Mouse (Mus musculus): ENCODE results near the gene Fcgr4.
"Not testable (repeated sequence)": the region's sequence is repeated elsewhere in the genome, so short reads cannot be mapped to it uniquely, and the experiment has no call there.

The Fcgr4 gene

GRCm38 (mm10) chr1:171050774-171051173 lies 32.1 kb downstream of the Fcgr4 start:
- DNase-seq (ENCODE audit: low read depth, low spot score): no peak

- DNase-seq (ENCODE audit: low read depth, low spot score): no peak
Measured at GRCm38 (mm10) chr1:171053305-171053704, 34.6 kb downstream of the Fcgr4 start.

GRCm38 (mm10) chr1:171057253-171057652 lies 38.5 kb downstream of the Fcgr4 start:
- DNase-seq (ENCODE audit: low read depth, low spot score): no peak

DNA sequence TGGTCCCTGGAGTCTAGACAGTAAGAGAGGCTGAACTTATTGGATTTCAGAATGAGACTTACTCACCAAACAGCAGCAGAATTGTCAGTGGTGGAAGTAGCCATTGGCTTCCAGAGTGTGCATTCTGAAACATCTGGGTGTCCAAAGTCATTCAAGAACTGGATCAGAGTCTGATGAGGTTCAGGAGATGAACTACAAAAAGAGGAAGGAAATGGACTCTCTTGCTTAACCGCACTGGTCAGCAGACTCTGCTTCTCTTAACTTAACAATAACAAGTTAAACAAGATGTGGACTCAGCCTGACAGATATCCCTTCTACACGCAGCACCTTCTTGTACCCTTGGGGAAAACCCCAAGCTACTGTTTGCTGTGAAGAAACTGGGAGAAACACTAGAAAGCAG lies 40.5 kb downstream of the Fcgr4 start:
- no peak for DNase-seq (ENCODE audit: low read depth, low spot score)

DNA sequence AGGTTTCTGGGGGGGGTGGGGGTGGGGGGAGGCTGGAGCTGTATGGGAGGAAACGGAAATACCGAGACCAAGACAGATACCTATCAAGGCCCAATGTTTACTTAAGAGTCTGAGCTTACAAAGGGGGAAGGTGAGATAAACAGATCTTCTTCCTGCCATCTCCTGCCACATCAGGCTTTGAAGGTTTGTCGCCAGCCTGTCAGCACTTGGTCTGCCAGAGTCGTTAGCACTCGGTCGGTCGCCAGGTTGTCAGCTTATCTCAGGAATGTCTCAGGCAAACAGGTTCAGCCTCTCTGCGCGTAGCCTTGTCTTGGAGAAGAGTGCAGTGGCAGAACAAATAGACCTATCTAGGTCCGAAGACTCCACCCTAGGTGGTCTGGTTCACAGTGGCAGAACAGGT lies 41.7 kb downstream of the Fcgr4 start:
- DNase-seq (ENCODE audit: low read depth, low spot score): no peak

- no peak for DNase-seq (ENCODE audit: low read depth, low spot score)
Measured at GRCm38 (mm10) chr1:171061566-171061965, 42.8 kb downstream of the Fcgr4 start.

DNA sequence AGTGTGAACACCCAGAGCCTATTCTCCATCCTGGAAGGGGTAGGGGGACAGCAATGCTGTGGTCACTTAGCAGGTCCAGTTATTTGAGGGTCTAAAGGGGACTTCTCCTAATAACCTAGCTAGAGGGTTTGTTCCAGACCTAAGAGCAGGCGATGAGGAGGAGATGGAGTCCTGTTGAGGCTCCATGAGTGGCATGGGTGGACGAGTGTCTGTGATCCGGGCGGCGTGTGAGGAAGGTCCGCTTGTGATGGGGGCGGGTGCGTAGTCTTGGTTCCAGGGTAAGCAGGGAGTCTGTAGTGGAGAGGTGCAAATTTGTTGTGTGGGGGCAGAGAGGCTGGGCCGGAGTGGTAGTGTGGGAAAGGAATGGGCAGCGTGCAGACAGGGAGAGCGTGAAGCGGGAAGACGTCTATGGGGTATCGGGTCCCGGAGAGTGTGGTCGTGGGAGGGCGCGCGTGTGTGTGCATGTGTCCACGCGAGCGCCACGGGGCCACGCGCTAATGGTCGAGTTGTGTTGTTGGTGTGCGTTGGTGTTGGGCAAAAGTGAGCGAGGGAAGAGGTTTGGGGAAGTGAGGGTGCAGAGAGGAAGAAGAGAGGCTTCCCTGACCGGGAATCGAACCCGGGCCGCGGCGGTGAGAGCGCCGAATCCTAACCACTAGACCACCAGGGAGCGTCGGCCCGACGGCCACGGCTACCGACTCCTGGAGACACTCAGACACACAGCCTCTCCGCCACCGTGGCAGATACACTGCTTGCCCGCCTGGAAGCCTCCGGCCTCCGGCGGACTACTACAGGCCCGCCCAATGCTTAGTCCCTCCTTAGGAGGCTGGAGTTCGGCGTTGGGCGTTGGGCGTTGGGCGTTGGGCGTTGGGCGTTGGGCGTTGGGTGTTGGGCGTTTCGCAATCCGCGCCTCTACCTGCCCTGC lies 45.1 kb downstream of the Fcgr4 start:
- DNase-seq (ENCODE audit: low read depth, low spot score): not testable (repeated sequence)

DNA sequence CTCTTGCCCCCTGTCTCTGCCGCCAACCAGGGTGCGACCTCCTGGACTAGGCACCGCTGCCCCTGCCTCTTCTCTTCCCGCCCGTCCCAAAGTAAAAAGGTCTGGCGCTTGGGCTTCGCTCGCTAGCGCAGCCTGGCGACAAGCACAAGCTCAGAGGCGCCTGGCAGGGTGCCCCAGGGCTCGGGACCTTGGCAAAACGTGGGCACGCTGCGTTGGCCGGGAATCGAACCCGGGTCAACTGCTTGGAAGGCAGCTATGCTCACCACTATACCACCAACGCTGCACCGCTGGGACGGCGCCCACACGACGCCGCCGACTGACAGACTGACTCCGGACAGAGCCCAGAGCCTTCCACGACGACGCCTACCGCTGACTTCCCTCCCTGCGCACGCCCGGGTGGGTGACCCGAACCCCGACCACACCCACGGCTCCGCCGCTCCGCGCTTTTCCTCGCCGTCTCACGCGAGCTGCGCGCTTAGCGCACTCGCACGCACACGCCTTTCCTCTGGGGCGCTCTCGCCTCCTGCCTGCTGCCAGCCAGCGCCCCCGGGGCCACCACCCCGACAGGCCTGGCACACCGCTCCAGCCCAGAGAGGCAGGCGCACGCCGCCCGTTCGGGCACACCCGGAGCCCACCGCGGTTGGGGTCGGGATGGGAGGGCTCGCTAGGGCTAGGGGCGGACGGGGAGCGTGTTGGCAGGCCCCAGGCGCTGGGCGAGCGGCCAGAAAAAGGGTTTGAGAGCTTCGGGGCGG lies 45.9 kb downstream of the Fcgr4 start, which contains the start of gene Fcgr3:
TSS of gene Fcgr3 (minus strand) at position 445 of the 752 bp plus-strand sequence.
- not testable (repeated sequence) for DNase-seq (ENCODE audit: low read depth, low spot score)

- not testable (repeated sequence) for DNase-seq (ENCODE audit: low read depth, low spot score)
Measured at GRCm38 (mm10) chr1:171065243-171065587, 46.5 kb downstream of the Fcgr4 start.

DNA sequence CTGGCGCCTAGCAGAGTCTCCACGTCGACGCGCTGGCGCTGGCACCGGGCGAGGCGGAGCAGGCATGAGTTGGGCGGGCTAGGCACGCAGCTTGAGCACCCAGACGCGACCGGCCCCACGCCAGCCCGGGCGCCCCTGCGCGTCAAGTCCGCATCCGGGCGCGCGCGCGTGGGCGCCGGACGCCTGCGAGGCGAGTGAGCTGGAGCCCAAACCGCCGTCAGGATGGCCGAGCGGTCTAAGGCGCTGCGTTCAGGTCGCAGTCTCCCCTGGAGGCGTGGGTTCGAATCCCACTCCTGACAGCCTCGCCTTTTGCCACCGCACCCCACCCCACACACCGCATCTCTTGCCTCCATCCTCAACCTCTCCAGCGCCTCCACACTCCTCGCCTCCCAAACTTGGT lies 47.0 kb downstream of the Fcgr4 start:
- DNase-seq (ENCODE audit: low read depth, low spot score): not testable (repeated sequence)

GRCm38 (mm10) chr1:171066583-171066982 lies 47.9 kb downstream of the Fcgr4 start:
- DNase-seq (ENCODE audit: low read depth, low spot score): not testable (repeated sequence)

DNA sequence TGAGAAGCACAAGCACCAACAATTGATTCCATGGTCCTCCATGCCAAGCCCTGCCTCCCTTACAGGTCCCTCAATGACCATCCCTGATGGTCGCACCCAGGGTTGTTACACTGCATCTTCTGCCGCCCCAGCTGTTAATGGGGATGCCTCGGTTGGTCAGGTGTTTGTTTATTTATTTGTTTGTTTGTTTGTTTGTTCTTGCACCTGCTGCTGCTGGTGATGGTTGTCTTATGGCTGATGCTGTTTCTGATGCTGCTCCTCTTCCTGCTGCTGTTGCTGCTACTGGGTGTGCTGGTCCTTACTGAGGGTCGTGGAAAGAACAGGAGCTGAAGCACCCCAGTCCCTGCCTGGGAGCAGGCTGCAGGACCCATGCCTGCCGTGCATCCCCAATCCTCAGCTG lies 49.2 kb downstream of the Fcgr4 start:
- DNase-seq (ENCODE audit: low read depth, low spot score): not testable (repeated sequence)

DNA sequence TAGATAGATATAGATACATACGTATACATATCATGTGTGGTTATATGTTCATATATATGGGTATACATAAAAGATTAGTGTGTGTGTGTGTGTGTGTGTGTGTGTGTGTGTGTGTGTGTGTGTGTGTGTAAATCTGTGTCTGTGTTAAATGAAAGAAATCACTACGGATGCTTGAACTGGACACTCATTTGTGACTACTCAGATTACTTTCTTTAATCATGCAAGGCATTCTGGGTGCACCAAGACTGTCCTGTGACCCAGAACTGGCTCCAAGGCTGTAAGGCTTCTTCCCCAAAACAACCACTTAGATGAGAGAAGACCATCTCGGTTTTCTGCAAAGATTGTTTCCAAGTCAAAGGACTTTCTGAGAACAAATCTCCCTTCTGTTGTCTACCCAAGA lies 50.8 kb downstream of the Fcgr4 start:
- not testable (repeated sequence) for DNase-seq (ENCODE audit: low read depth, low spot score)

GRCm38 (mm10) chr1:171070879-171071278 lies 52.2 kb downstream of the Fcgr4 start:
- not testable (repeated sequence) for DNase-seq (ENCODE audit: low read depth, low spot score)

DNA sequence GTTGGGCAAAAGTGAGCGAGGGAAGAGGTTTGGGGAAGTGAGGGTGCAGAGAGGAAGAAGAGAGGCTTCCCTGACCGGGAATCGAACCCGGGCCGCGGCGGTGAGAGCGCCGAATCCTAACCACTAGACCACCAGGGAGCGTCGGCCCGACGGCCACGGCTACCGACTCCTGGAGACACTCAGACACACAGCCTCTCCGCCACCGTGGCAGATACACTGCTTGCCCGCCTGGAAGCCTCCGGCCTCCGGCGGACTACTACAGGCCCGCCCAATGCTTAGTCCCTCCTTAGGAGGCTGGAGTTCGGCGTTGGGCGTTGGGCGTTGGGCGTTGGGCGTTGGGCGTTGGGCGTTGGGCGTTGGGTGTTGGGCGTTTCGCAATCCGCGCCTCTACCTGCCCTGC lies 53.0 kb downstream of the Fcgr4 start:
- not testable (repeated sequence) for DNase-seq (ENCODE audit: low read depth, low spot score)

DNA sequence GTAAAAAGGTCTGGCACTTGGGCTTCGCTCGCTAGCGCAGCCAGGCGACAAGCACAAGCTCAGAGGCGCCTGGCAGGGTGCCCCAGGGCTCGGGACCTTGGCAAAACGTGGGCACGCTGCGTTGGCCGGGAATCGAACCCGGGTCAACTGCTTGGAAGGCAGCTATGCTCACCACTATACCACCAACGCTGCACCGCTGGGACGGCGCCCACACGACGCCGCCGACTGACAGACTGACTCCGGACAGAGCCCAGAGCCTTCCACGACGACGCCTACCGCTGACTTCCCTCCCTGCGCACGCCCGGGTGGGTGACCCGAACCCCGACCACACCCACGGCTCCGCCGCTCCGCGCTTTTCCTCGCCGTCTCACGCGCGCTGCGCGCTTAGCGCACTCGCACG lies 53.5 kb downstream of the Fcgr4 start:
- not testable (repeated sequence) for DNase-seq (ENCODE audit: low read depth, low spot score)

DNA sequence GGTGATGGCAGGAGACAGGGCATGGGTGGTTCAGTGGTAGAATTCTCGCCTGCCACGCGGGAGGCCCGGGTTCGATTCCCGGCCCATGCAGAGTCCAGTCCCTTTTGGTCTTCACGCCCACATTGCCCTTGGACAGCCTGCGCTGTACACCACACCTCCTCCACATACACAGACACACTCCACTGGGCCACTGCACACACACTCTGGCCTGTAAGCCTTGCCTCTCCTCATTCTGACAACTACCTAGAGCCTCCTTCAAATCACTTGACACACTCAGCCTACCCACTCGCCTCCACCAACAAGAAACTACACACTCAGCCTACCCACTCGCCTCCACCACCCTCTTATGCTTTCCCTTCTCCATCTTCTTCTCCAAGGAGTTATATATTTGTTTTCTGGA lies 55.6 kb downstream of the Fcgr4 start:
- not testable (repeated sequence) for DNase-seq (ENCODE audit: low read depth, low spot score)

DNA sequence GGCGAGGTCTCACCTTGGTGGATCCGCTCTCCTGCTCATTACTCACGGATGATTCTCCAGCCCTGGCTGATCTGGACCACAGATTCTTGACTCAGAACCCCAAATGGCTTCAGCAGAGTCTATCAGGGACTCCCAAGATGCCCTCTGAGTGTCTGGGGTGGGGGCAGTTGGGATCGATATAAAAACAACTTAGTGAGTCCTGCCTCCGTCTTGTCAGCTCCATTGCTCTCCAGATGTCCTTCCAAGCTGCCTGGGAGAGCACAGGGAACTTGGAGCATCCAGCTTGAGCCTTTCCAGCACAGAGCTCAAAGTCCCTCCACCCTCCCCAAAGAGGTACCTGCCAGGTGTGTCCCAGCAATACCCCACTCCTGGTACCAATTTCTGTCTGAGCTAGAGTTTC lies 57.5 kb downstream of the Fcgr4 start:
- DNase-seq (ENCODE audit: low read depth, low spot score): not testable (repeated sequence)

DNA sequence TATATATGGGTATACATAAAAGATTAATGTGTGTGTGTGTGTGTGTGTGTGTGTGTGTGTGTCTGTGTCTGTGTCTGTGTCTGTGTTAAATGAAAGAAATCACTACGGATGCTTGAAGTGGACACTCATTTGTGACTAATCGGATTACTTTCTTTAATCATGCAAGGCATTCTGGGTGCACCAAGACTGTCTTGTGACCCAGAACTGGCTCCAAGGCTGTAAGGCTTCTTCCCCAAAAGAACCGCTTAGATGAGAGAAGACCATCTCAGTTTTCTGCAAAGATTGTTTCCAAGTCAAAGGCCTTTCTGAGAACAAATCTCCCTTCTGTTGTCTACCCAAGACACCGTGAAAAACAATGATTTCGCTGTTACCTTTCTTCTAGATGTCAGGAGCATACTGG lies 58.5 kb downstream of the Fcgr4 start:
- DNase-seq (ENCODE audit: low read depth, low spot score): not testable (repeated sequence)

DNA sequence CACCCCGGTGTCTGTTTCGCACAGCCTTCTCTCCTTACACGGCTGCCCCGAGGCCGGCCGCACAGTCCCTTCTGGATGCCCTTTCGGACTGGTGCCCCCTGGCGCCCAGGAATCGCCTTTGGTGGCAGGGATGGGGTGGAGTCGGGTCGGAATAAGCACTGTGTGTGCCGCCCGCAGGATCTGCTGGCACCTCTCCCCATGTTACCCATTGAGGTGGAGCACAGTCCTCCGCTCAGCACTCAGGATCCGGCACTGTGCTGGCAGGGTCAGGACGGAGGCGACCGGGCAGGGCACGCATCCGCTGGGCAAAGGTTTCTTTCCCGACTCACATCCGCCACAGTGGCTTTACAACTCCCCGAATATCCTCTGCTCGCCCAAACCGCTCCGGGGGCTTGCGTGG lies 59.2 kb downstream of the Fcgr4 start:
- not testable (repeated sequence) for DNase-seq (ENCODE audit: low read depth, low spot score)

DNA sequence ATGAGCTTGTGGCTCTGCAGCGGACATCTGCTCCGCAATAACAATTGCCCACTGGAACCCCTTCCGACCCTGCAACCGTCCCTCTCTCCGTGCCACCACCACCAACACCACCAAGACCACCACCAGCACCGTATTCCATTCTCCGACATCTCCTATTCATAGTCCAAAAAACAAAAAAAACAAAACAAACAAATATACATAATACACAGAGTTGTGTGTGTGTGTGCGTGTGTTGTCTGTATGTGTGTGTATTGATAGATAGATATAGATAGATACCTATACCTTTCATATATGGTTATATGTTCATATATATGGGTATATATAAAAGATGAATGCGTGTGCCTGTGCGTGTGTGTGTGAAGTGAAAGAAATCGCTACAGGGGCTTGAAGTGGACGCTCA lies 59.7 kb downstream of the Fcgr4 start:
- not testable (repeated sequence) for DNase-seq (ENCODE audit: low read depth, low spot score)

GRCm38 (mm10) chr1:171079345-171079744 lies 60.6 kb downstream of the Fcgr4 start:
- DNase-seq (ENCODE audit: low read depth, low spot score): not testable (repeated sequence)

Measured in retina, adult 2 months (tissue).